Mouse (Mus musculus): ENCODE measurements at regions not wholly inside any gene's neighbourhood (a gene's known extent, or its start where the extent isn't known, plus 50 kb on each side); places are given as distances from the start of the nearest gene placed in this dataset.

- 42% methylated on average over 2 of the region's 2 CpGs for WGBS
- ATAC-seq (no peak), DNase-seq (ENCODE audit: low spot score) (no peak)
- Histone ChIP-seq H3K9me3 (ENCODE audit: low read length) (no peaks in the 10 kb centered on the region), H3K4me1 (ENCODE audit: insufficient read depth, low read depth, low read length) (no peaks in the 10 kb centered on the region), H3K4me3 (ENCODE audit: low read depth, low read length) (no peak overlapping the region), H3K27me3 (replicated peaks; ENCODE audit: insufficient read depth, low read length) (no peaks in the 10 kb centered on the region), H3K4me2 (replicated peaks; ENCODE audit: low read depth, low read length) (no peak overlapping the region), H3K27ac (ENCODE audit: low read length) (no peak overlapping the region), H3K36me3 (ENCODE audit: insufficient read depth, low read length) (no peaks in the 10 kb centered on the region), H3K9ac (replicated peaks; ENCODE audit: low read depth) (no peak overlapping the region)
- no peak for TF ChIP-seq CTCF (IDR thresholded peaks at IDR 0.05)
- no peak for TF ChIP-seq EP300 (IDR thresholded peaks at IDR 0.05)
Observed at GRCm38 (mm10) chr10:37304656-37305055, 165.9 kb upstream of the Marcks start.

GRCm38 (mm10) chr10:37300181-37300889 lies 161.6 kb upstream of the Marcks start:
- H3K27me3 ChIP-seq (replicated peaks; ENCODE audit: insufficient read depth, low read length) = no peaks in the 10 kb centered on the region
- no peak overlapping the region for H3K4me3 ChIP-seq (ENCODE audit: low read depth, low read length)
- H3K27ac ChIP-seq (ENCODE audit: low read length) = no peak overlapping the region
- ATAC-seq (no peak), DNase-seq (ENCODE audit: low spot score) (no peak)
- no peaks in the 10 kb centered on the region for H3K36me3 ChIP-seq (ENCODE audit: insufficient read depth, low read length)
- no peaks in the 10 kb centered on the region for H3K9me3 ChIP-seq (ENCODE audit: low read length)
- WGBS = 85% methylated on average over 5 of the region's 5 CpGs
- no peaks in the 10 kb centered on the region for H3K4me1 ChIP-seq (ENCODE audit: insufficient read depth, low read depth, low read length)
- TF ChIP-seq CTCF (IDR thresholded peaks at IDR 0.05) = no peak
- no peak for TF ChIP-seq EP300 (IDR thresholded peaks at IDR 0.05)
- no peak overlapping the region for H3K9ac ChIP-seq (replicated peaks; ENCODE audit: low read depth)
- no peak overlapping the region for H3K4me2 ChIP-seq (replicated peaks; ENCODE audit: low read depth, low read length)

- DNase-seq (ENCODE audit: low spot score) = no peak
- 68% methylated on average over 4 of the region's 4 CpGs for WGBS
- no peak for ATAC-seq
Observed at GRCm38 (mm10) chr10:37298689-37299421, 160.1 kb upstream of the Marcks start.

GRCm38 (mm10) chr10:37294231-37294630 lies 155.5 kb upstream of the Marcks start:
- H3K4me2 ChIP-seq (replicated peaks; ENCODE audit: low read depth, low read length) = no peak overlapping the region
- no peaks in the 10 kb centered on the region for H3K36me3 ChIP-seq (ENCODE audit: insufficient read depth, low read length)
- H3K27me3 ChIP-seq (replicated peaks; ENCODE audit: insufficient read depth, low read length) = no peaks in the 10 kb centered on the region
- no peak for TF ChIP-seq EP300 (IDR thresholded peaks at IDR 0.05)
- no peak for TF ChIP-seq CTCF (IDR thresholded peaks at IDR 0.05)
- H3K4me3 ChIP-seq (ENCODE audit: low read depth, low read length) = no peak overlapping the region
- H3K9me3 ChIP-seq (ENCODE audit: low read length) = no peaks in the 10 kb centered on the region
- DNase-seq (ENCODE audit: low spot score) (no peak), ATAC-seq (no peak)
- H3K27ac ChIP-seq (ENCODE audit: low read length) = no peak overlapping the region
- H3K9ac ChIP-seq (replicated peaks; ENCODE audit: low read depth) = no peak overlapping the region
- H3K4me1 ChIP-seq (ENCODE audit: insufficient read depth, low read depth, low read length) = no peaks in the 10 kb centered on the region

More at GRCm38 (mm10) chr10:37298689-37299421, 160.1 kb upstream of the Marcks start:
- no peaks in the 10 kb centered on the region for H3K36me3 ChIP-seq (ENCODE audit: insufficient read depth, low read length)
- TF ChIP-seq EP300 (IDR thresholded peaks at IDR 0.05) = no peak
- H3K4me2 ChIP-seq (replicated peaks; ENCODE audit: low read depth, low read length) = no peak overlapping the region
- no peaks in the 10 kb centered on the region for H3K4me1 ChIP-seq (ENCODE audit: insufficient read depth, low read depth, low read length)
- H3K9me3 ChIP-seq (ENCODE audit: low read length) = no peaks in the 10 kb centered on the region
- H3K27ac ChIP-seq (ENCODE audit: low read length) = no peak overlapping the region
- H3K4me3 ChIP-seq (ENCODE audit: low read depth, low read length) = no peak overlapping the region
- no peaks in the 10 kb centered on the region for H3K27me3 ChIP-seq (replicated peaks; ENCODE audit: insufficient read depth, low read length)
- no peak overlapping the region for H3K9ac ChIP-seq (replicated peaks; ENCODE audit: low read depth)

- Histone ChIP-seq H3K27me3 (replicated peaks; ENCODE audit: insufficient read depth, low read length) (no peaks in the 10 kb centered on the region), H3K9ac (replicated peaks; ENCODE audit: low read depth) (no peak overlapping the region), H3K4me2 (replicated peaks; ENCODE audit: low read depth, low read length) (no peak overlapping the region), H3K4me3 (ENCODE audit: low read depth, low read length) (no peak overlapping the region), H3K27ac (ENCODE audit: low read length) (no peak overlapping the region), H3K9me3 (ENCODE audit: low read length) (no peaks in the 10 kb centered on the region), H3K4me1 (ENCODE audit: insufficient read depth, low read depth, low read length) (no peaks in the 10 kb centered on the region), H3K36me3 (ENCODE audit: insufficient read depth, low read length) (no peaks in the 10 kb centered on the region)
- TF ChIP-seq EP300 (IDR thresholded peaks at IDR 0.05) = no peak
- no peak for TF ChIP-seq CTCF (IDR thresholded peaks at IDR 0.05)
- 48% methylated on average over 1 of the region's 1 CpGs for WGBS
- DNase-seq (ENCODE audit: low spot score) (no peak), ATAC-seq (no peak)
Observed at GRCm38 (mm10) chr10:37293292-37293691, 154.6 kb upstream of the Marcks start.

- Histone ChIP-seq H3K9me3 (ENCODE audit: low read length) (no peaks in the 10 kb centered on the region), H3K27me3 (replicated peaks; ENCODE audit: insufficient read depth, low read length) (no peaks in the 10 kb centered on the region), H3K4me1 (ENCODE audit: insufficient read depth, low read depth, low read length) (no peaks in the 10 kb centered on the region), H3K27ac (ENCODE audit: low read length) (no peak overlapping the region), H3K9ac (replicated peaks; ENCODE audit: low read depth) (no peak overlapping the region), H3K4me2 (replicated peaks; ENCODE audit: low read depth, low read length) (no peak overlapping the region), H3K36me3 (ENCODE audit: insufficient read depth, low read length) (no peaks in the 10 kb centered on the region), H3K4me3 (ENCODE audit: low read depth, low read length) (no peak overlapping the region)
- 61% methylated on average over 2 of the region's 2 CpGs for WGBS
- TF ChIP-seq EP300 (IDR thresholded peaks at IDR 0.05) = no peak
- no peak for TF ChIP-seq CTCF (IDR thresholded peaks at IDR 0.05)
- DNase-seq (ENCODE audit: low spot score) (no peak), ATAC-seq (no peak)
Observed at GRCm38 (mm10) chr10:37291639-37292495, 153.1 kb upstream of the Marcks start.
